Mouse (Mus musculus): ENCODE measurements at regions not wholly inside any gene's neighbourhood (a gene's known extent, or its start where the extent isn't known, plus 50 kb on each side); places are given as distances from the start of the nearest gene placed in this dataset.

- no peak for TF ChIP-seq CTCF (IDR thresholded peaks at IDR 0.05 in 2 of 3, conservative IDR thresholded peaks at IDR 0.05 in 1 of 3; ENCODE audit: control insufficient read depth in 1 of 3, insufficient read depth in 1 of 3, low read depth in 2 of 3, low read length in 3 of 3, poor library complexity in 1 of 3, severe bottlenecking in 1 of 3)
- TF ChIP-seq GATA1 (IDR thresholded peaks at IDR 0.05; ENCODE audit: low read depth, low read length): no peak
- no peak for TF ChIP-seq EP300 (IDR thresholded peaks at IDR 0.05; ENCODE audit: low read depth in 1 of 2, low read length in 2 of 2)
- TF ChIP-seq POLR2A (IDR thresholded peaks at IDR 0.05; ENCODE audit: control insufficient read depth in 1 of 2, insufficient read depth in 1 of 2, low read depth in 1 of 2, low read length in 2 of 2, poor library complexity in 1 of 2): no peak
- no peak for TF ChIP-seq NRF1 (IDR thresholded peaks at IDR 0.05; ENCODE audit: insufficient read depth, low read depth, low read length, poor library complexity, severe bottlenecking)
- TF ChIP-seq GABPA (IDR thresholded peaks at IDR 0.05; ENCODE audit: low read depth, low read length): no peak
- TF ChIP-seq CHD2 (IDR thresholded peaks at IDR 0.05; ENCODE audit: low read length): no peak
- TF ChIP-seq ETS1 (IDR thresholded peaks at IDR 0.05; ENCODE audit: low read depth, low read length): no peak
- no peak for TF ChIP-seq JUND (IDR thresholded peaks at IDR 0.05; ENCODE audit: low read depth, low read length)
Measured at GRCm38 (mm10) chr3:16358999-16359398, 352.8 kb upstream of the Gm5150 start.

Data from MEL (cell line).